Mouse (Mus musculus): ENCODE results near the gene Parp14.

Gene Parp14

DNA sequence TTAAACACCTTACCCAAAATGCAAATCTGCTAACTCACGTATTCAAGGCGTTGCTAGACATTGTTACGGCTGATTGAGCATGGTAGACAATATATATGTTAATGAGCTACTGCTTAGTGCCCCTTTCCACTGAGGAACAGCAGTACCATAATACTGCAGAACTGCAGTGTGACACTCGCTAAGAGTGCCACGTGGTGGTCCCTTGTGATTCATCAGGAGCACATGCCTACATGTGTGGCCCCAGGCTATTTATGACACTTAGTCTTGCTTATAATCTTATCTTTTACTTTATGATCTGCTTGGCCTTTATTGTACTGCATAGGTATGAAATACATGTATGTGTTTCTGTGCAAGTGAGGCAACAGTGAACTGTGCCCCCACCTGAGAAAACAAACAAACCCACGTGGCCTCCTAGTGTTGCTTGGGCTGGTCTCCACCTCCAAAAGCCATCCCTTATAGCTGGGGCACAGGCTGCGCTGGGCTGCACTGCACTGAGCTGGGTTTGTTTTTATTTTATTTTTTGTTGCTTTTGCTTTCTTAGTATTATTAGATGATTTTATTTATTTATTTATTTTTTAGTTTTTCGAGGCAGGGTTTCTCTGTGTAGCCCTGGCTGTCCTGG is 83.7 kb downstream of the Parp14 start:
- no peak for DNase-seq (ENCODE audit: low read depth, low spot score)

DNA sequence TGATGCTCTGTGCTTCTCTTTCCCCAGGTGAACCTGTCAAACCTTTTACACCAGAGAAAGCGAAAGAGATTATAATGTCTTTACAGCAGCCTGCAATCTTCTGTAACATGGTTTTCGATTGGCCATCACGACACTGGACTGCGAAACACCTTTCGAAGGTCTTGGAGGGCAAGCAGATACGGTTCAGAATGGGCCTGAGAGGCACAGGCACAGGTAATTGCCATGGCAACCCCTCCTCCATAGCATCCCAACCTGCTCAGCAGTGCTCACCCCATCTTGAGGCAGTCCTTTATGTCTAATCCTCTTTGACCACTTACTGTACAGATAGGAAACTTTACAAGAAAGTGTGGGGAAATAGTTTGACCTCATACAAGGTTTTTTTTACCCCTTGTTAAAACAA is 84.2 kb downstream of the Parp14 start:
- DNase-seq (ENCODE audit: low read depth, low spot score) = no peak

DNA sequence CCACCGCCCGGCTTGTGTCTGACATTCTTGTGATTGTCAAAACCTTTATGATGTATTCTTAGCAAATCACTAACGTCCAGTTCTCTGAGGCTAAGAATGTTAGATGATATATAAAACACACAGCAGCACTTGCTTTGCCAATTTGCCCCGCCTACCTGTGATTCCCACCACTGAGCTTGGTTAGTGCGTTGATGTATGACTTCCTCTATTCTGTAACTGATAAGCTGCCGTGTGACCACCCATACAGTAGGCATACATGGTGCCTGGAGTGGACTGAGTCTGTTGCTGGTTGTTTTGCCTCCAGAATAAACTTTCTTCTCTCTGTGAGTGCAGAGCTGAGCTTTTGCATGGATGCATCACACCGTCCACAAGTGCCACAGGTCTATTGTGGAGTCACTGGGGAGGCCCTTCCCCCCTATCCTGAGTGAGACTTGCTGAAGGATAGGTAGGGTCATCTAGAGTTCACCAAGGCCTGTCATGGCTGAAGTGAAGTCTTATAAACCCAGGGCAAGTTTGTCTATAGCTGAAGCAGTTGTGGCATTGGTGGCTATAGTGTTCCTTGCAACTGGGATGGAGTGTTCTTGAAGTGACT is 87.1 kb downstream of the Parp14 start:
- DNase-seq (ENCODE audit: low read depth, low spot score) = no peak

DNA sequence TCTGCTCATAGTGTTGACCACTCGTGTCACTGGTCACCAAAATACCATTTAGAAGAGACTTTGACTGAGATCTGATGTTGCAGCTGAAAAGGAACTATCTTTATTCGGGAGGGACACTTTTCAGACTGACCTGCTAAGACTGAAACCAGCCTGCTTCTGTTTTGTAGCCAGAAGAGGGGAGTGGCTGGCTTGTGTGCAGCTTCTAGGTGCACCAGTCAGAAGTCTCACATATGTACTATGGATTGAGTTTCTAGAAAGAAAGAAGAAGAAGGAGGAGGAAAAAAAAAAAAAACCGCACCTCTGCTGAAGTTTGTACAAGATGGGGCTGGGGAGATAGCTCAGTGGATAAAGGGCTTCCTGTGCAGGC is 88.2 kb downstream of the Parp14 start:
- DNase-seq (ENCODE audit: low read depth, low spot score) = no peak

All from forelimb bud, embryonic 11.5 days (tissue).